Mouse (Mus musculus): ENCODE measurements around the gene Fbln1. TPM values are rescaled to one million over a fixed set of nuclear protein-coding genes. Genes with fewer than 3 reads are reported as not detected.

Fbln1 gene
- total and polyA plus RNA-seq, 2 experiments from 2014 or later = 46.2 to 57.8 TPM

DNA sequence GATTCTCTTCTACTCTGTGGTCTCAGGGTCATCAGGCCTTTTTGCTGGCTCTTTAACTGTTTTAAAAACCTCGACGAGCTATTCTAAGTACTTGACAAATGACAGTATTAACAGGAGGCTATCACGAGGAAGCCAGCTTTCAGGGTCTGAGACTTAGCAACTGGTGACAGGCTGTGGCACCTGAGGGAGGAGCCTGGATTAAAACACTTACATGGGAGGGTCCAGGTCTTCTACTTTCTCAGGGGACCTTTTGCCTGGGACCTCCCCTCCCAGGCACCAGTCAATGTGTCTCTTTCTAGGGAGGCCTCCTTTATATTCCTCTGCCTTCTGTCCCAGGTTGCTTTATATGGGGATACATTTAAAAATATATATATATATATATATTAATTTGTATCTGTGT is 128.5 kb downstream of the Fbln1 start:
- no peak overlapping the region for H3K9ac ChIP-seq (replicated peaks; ENCODE audit: low read length, poor library complexity, severe bottlenecking)
- no peaks in the 10 kb centered on the region for H3K9me3 ChIP-seq (ENCODE audit: low read length)
- no peak overlapping the region for H3K4me3 ChIP-seq (ENCODE audit: low read depth, low read length)
- H3K27me3 ChIP-seq (ENCODE audit: insufficient read depth, low read length) = no peaks in the 10 kb centered on the region
- ATAC-seq (ENCODE audit: low FRiP score) = no peak
- H3K4me1 ChIP-seq (ENCODE audit: insufficient read depth, low read length) = peaks cover 7% of the 10 kb centered on the region; the same call in 1 of the 2 replicates
- DNase-seq (ENCODE audit: low spot score) = no peak
- no peak for TF ChIP-seq CTCF (IDR thresholded peaks at IDR 0.05)
- no peak overlapping the region for H3K27ac ChIP-seq (ENCODE audit: low read depth, low read length)
- no peak overlapping the region for H3K4me2 ChIP-seq (ENCODE audit: low read depth, low read length, poor library complexity, severe bottlenecking)
- H3K36me3 ChIP-seq (ENCODE audit: insufficient read depth, low read length) = no peaks in the 10 kb centered on the region
- 76% methylated on average over 3 of the region's 3 CpGs for WGBS

GRCm38 (mm10) chr15:85335671-85336300 is 130.0 kb downstream of the Fbln1 start, which contains the start of gene Atxn10:
Atxn10 (plus strand) TSS chr15:85336245.
- no peaks in the 10 kb centered on the region for H3K36me3 ChIP-seq (ENCODE audit: insufficient read depth, low read length)
- peak within 1 kb of the TSS; percentile 99 for H3K9ac ChIP-seq (replicated peaks; ENCODE audit: low read length, poor library complexity, severe bottlenecking)
- no peak for TF ChIP-seq CTCF (IDR thresholded peaks at IDR 0.05)
- H3K4me3 ChIP-seq (ENCODE audit: low read depth, low read length) = peak within 1 kb of the TSS; percentile 96
- H3K4me1 ChIP-seq (ENCODE audit: insufficient read depth, low read length) = peaks cover 7% of the 10 kb centered on the region; the same call in 1 of the 2 replicates
- H3K9me3 ChIP-seq (ENCODE audit: low read length) = no peaks in the 10 kb centered on the region
- DNase-seq (ENCODE audit: low spot score) (peak; percentile 27), ATAC-seq (ENCODE audit: low FRiP score) (peak; percentile 33)
- peak within 1 kb of the TSS; percentile 98 for H3K27ac ChIP-seq (ENCODE audit: low read depth, low read length)
- no peaks in the 10 kb centered on the region for H3K27me3 ChIP-seq (ENCODE audit: insufficient read depth, low read length)
- H3K4me2 ChIP-seq (ENCODE audit: low read depth, low read length, poor library complexity, severe bottlenecking) = peak within 1 kb of the TSS; percentile 73
- 11% methylated on average over 10 of the region's 19 CpGs for WGBS

Other genes starting within 250 kb of the Fbln1 start
- gene 5031439G07Rik, start 217.4 kb upstream of the Fbln1 start, total RNA-seq (2014; rRNA removed) = 127 and 131 TPM in 2 replicates
- 22.2 and 23.4 TPM in 2 replicates for gene 5031439G07Rik, start 217.4 kb upstream of the Fbln1 start, polyA plus RNA-seq (2015; fragmentation: Nextera tagmentation; extraction: Ambion mirVana)
- 0.28 and 0.66 TPM in 2 replicates for gene Upk3a, start 188.8 kb upstream of the Fbln1 start, total RNA-seq (2014; rRNA removed)
- 3.0 and 3.6 TPM in 2 replicates for gene Upk3a, start 188.8 kb upstream of the Fbln1 start, polyA plus RNA-seq (2015; fragmentation: Nextera tagmentation; extraction: Ambion mirVana)
- gene Fam118a, start 177.0 kb upstream of the Fbln1 start, total RNA-seq (2014; rRNA removed) = 18.0 and 21.0 TPM in 2 replicates
- gene Fam118a, start 177.0 kb upstream of the Fbln1 start, polyA plus RNA-seq (2015; fragmentation: Nextera tagmentation; extraction: Ambion mirVana) = 29.5 TPM in 2 replicates
- 0.60 and 0.66 TPM in 2 replicates for gene Smc1b, start 74.0 kb upstream of the Fbln1 start, total RNA-seq (2014; rRNA removed)
- gene Smc1b, start 74.0 kb upstream of the Fbln1 start, polyA plus RNA-seq (2015; fragmentation: Nextera tagmentation; extraction: Ambion mirVana) = 0.18 and 0.39 TPM in 2 replicates
- gene Ribc2, start 73.9 kb upstream of the Fbln1 start, total RNA-seq (2014; rRNA removed) = 0.77 TPM in 1 of 2 replicates, not detected in the other
- gene Ribc2, start 73.9 kb upstream of the Fbln1 start, polyA plus RNA-seq (2015; fragmentation: Nextera tagmentation; extraction: Ambion mirVana) = 0.80 and 0.93 TPM in 2 replicates
- gene Atxn10, start 130.3 kb downstream of the Fbln1 start, total RNA-seq (2014; rRNA removed) = 271 and 311 TPM in 2 replicates
- 519 TPM in 2 replicates for gene Atxn10, start 130.3 kb downstream of the Fbln1 start, polyA plus RNA-seq (2015; fragmentation: Nextera tagmentation; extraction: Ambion mirVana)